Mouse (Mus musculus) layer of hippocampus, adult 18-20 months (tissue): ENCODE results near the gene Kat8. TPM values are rescaled to one million over a fixed set of nuclear protein-coding genes. Genes with fewer than 3 reads are reported as not detected.
A peak's percentile ranks its signal among the peaks of the same experiment; 100 is the strongest.
"Not testable (repeated sequence)": the region's sequence is repeated elsewhere in the genome, so short reads cannot be mapped to it uniquely, and the experiment has no call there.

ENCODE experiments used
- DNase-seq, 2 experiments: peaks; one replicate each; pipeline ENCODE4 v3.0.0; 2022; ENCODE audit warnings: low spot score in 2 of 2
- long read RNA-seq: library from polyadenylated mRNA; stranded (forward); transcript quantifications from one replicate; pipeline ENCODE4 v2.0.0, GENCODE M21; 2021
- total RNA-seq, 2 experiments: library from RNA; stranded (reverse); gene quantifications; 2 replicates each; pipeline ENCODE4 v1.2.3; 2021

The Kat8 gene
- 10 to 100 TPM; 29.8 to 30.9 TPM for total RNA-seq
- long read RNA-seq, transcript Kat8-201 (11 exons, 1,579 nt), result major isoform, 17 of 19 reads
- long read RNA-seq, partial matches to known transcripts, result 0 of 19 reads
- long read RNA-seq, other reads (novel, unspliced or antisense), result 2 of 19 reads

GRCm38 (mm10) chr7:127912190-127912871 lies at the start of gene Kat8:
TSS of gene Kat8 (plus strand) at chr7:127912516.
- DNase-seq, result peak; percentile 79 to 90

GRCm38 (mm10) chr7:127866434-127866833 lies 45.9 kb upstream of the Kat8 start:
- DNase-seq, result no peak

GRCm38 (mm10) chr7:127867641-127868040 lies 44.7 kb upstream of the Kat8 start:
- DNase-seq, result no peak

GRCm38 (mm10) chr7:127869149-127869810 lies 43.0 kb upstream of the Kat8 start:
- DNase-seq, result no peak

- DNase-seq, result no peak
Measured at GRCm38 (mm10) chr7:127870136-127870821, 42.0 kb upstream of the Kat8 start.

GRCm38 (mm10) chr7:127874812-127875626 lies 37.3 kb upstream of the Kat8 start:
- DNase-seq, result no peak

- peak; percentile 92 to 95 for DNase-seq
Measured at GRCm38 (mm10) chr7:127875627-127876001, 36.7 kb upstream of the Kat8 start.

- peak; percentile 68 to 76 for DNase-seq
Measured at GRCm38 (mm10) chr7:127876041-127876466, 36.3 kb upstream of the Kat8 start, which contains the start of gene Zfp646. TSS of gene Zfp646 (plus strand) at chr7:127876221.

GRCm38 (mm10) chr7:127876467-127877348 lies 35.6 kb upstream of the Kat8 start, which contains the start of gene Zfp668:
TSS of gene Zfp668 (minus strand) at chr7:127876828.
- peak; percentile 82 to 95 for DNase-seq

GRCm38 (mm10) chr7:127879301-127879700 lies 33.0 kb upstream of the Kat8 start:
- no peak for DNase-seq

GRCm38 (mm10) chr7:127880431-127880830 lies 31.9 kb upstream of the Kat8 start:
- no peak for DNase-seq

- peak in 1 of 2 experiments; percentile 39 for DNase-seq
Measured at GRCm38 (mm10) chr7:127885951-127886350, 26.4 kb upstream of the Kat8 start.

- no peak for DNase-seq
Measured at GRCm38 (mm10) chr7:127886551-127886950, 25.8 kb upstream of the Kat8 start.

- no peak for DNase-seq
Measured at GRCm38 (mm10) chr7:127887191-127887590, 25.1 kb upstream of the Kat8 start.

GRCm38 (mm10) chr7:127887781-127888180 lies 24.5 kb upstream of the Kat8 start:
- no peak for DNase-seq

GRCm38 (mm10) chr7:127888821-127889220 lies 23.5 kb upstream of the Kat8 start:
- no peak for DNase-seq

- no peak for DNase-seq
Measured at GRCm38 (mm10) chr7:127890798-127891197, 21.5 kb upstream of the Kat8 start, which contains the start of gene Prss53. TSS of gene Prss53 (minus strand) at chr7:127890970.

GRCm38 (mm10) chr7:127894480-127894879 lies 17.8 kb upstream of the Kat8 start:
- DNase-seq, result no peak

- peak; percentile 94 to 98 for DNase-seq
Measured at GRCm38 (mm10) chr7:127895442-127895841, 16.9 kb upstream of the Kat8 start, which contains the start of the genes Gm21974 and Vkorc1. TSS of gene Gm21974 (minus strand) at chr7:127895454. TSS of gene Vkorc1 (minus strand) at chr7:127895617.

- not testable (repeated sequence) for DNase-seq
Measured at GRCm38 (mm10) chr7:127895891-127896290, 16.4 kb upstream of the Kat8 start.
